Mouse (Mus musculus): ENCODE results near the gene Adora2b. TPM values are rescaled to one million over a fixed set of nuclear protein-coding genes. Genes with fewer than 3 reads are reported as not detected.

Gene Adora2b
- under 1 TPM; 0.11 to 0.20 TPM for polyA plus RNA-seq (2017; shearing (Covaris generic))

GRCm38 (mm10) chr11:62248401-62249244 lies at the start of gene Adora2b:
TSS of gene Adora2b (plus strand) at chr11:62248984.

GRCm38 (mm10) chr11:62280675-62281600 lies 32.2 kb downstream of the Adora2b start, which contains the start of the genes Zswim7 and Ttc19:
TSS of gene Zswim7 (minus strand) at chr11:62281375.
TSS of gene Ttc19 (plus strand) at chr11:62281473.

Other genes starting within 250 kb of the Adora2b start
- gene Zswim7, start 32.4 kb downstream of the Adora2b start, polyA plus RNA-seq (2017; shearing (Covaris generic)), result 10 to 100 TPM in 1 of 2 experiments, 1 to 10 TPM in 1; 7.9 to 11.5 TPM
- 10 to 100 TPM; 30.2 to 31.3 TPM for gene Ttc19, start 32.5 kb downstream of the Adora2b start, polyA plus RNA-seq (2017; shearing (Covaris generic))
- gene Pigl, start 209.5 kb downstream of the Adora2b start, polyA plus RNA-seq (2017; shearing (Covaris generic)), result 10 to 100 TPM in 1 of 2 experiments, 1 to 10 TPM in 1; 10.0 to 12.2 TPM
- 100 to 1,000 TPM; 385 to 398 TPM for gene Ncor1, start 209.6 kb downstream of the Adora2b start, polyA plus RNA-seq (2017; shearing (Covaris generic))